20 mouse cellular contexts compared by ENCODE assay signal in the genomic region with DNA sequence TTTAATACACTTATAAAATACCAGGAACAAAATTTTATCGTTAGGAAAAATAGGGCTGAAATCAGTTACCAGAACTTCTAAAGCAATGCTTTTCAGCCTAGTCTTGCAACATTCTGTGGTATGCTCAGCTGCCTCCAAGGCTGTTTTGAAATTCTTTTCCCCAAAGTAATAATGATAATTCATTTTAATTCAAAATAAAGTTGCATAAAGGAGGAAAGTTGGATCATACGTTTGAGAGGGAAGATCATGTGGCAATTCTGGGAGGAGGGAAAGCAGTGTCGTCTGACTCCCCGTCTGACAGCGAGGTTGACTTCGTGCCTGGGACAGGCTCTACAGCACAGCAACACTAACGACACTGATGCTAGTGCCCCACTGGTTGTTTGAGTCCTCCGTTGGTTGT.
DNase-seq lines count a peak whose midpoint lies in the region; ATAC-seq and TF ChIP-seq lines count a peak whose summit lies in the region.
"Had no signal": no experiment of that assay in that cellular context is flagged by ENCODE, and none has a peak within 500 bp of the region (broad histone marks: within the 10 kb centered on the region; RNA-seq: fewer than 3 reads in every experiment).

No protein-coding gene starts in this region.

- no peak overlapping the region for H3K4me2 ChIP-seq in forebrain, embryonic 13.5 days
- H3K4me2 ChIP-seq: embryonic facial prominence, embryonic 13.5 days; forebrain, embryonic 12.5 days; heart, embryonic 13.5 days; limb, embryonic 12.5 days; liver, embryonic 15.5 days; neural tube, embryonic 15.5 days; stomach, embryonic 15.5 days had no signal

- ATAC-seq in forebrain, embryonic 13.5 days: no peak
- ATAC-seq: inflammation-experienced regulatory T-cells, adult 6 months had no signal

- 86% methylated on average over 8 of the region's 8 CpGs for WGBS in forebrain, embryonic 13.5 days

- H3K27ac ChIP-seq in embryonic fibroblast, embryonic 13.5 days (ENCODE audit: insufficient read depth, low read length): peak overlapping the region; percentile 69
- H3K27ac ChIP-seq in forebrain, embryonic 13.5 days: no peak overlapping the region
- H3K27ac ChIP-seq: embryonic facial prominence, embryonic 13.5 days; forebrain, embryonic 12.5 days; heart, embryonic 13.5 days; layer of hippocampus, adult 2 months; left cerebral cortex, adult 2 months; limb, embryonic 12.5 days; liver, embryonic 15.5 days; midbrain, embryonic 10.5 days; neural tube, embryonic 15.5 days; stomach, embryonic 15.5 days had no signal

- no peak overlapping the region for H3K4me3 ChIP-seq in embryonic fibroblast, embryonic 13.5 days (ENCODE audit: insufficient read depth, low read length)
- H3K4me3 ChIP-seq in forebrain, embryonic 13.5 days: no peak overlapping the region
- H3K4me3 ChIP-seq: embryonic facial prominence, embryonic 13.5 days; forebrain, embryonic 12.5 days; heart, embryonic 13.5 days; layer of hippocampus, adult 2 months; left cerebral cortex, adult 2 months; limb, embryonic 12.5 days; liver, embryonic 15.5 days; midbrain, embryonic 10.5 days; neural tube, embryonic 15.5 days; stomach, embryonic 15.5 days had no signal

- TF ChIP-seq POLR2A in embryonic fibroblast, embryonic 13.5 days (IDR thresholded peaks at IDR 0.05; ENCODE audit: low read depth, low read length): no peak

- no peaks in the 10 kb centered on the region for H3K9me3 ChIP-seq in forebrain, embryonic 13.5 days (replicated peaks)
- H3K9me3 ChIP-seq: embryonic facial prominence, embryonic 13.5 days; forebrain, embryonic 12.5 days; limb, embryonic 12.5 days; liver, embryonic 15.5 days; midbrain, embryonic 10.5 days; neural tube, embryonic 15.5 days; stomach, embryonic 15.5 days had no signal

- peaks cover 3% of the 10 kb centered on the region; the same call in 1 of the 2 replicates for H3K4me1 ChIP-seq in embryonic fibroblast, embryonic 13.5 days (ENCODE audit: control insufficient read depth, insufficient read depth, low read length)
- H3K4me1 ChIP-seq in forebrain, embryonic 13.5 days: no peaks in the 10 kb centered on the region
- H3K4me1 ChIP-seq: embryonic facial prominence, embryonic 13.5 days; forebrain, embryonic 12.5 days; liver, embryonic 15.5 days; midbrain, embryonic 10.5 days; neural tube, embryonic 15.5 days; stomach, embryonic 15.5 days had no signal

- no peaks in the 10 kb centered on the region for H3K36me3 ChIP-seq in forebrain, embryonic 13.5 days (ENCODE audit: poor library complexity, severe bottlenecking)
- H3K36me3 ChIP-seq: embryonic facial prominence, embryonic 13.5 days; forebrain, embryonic 12.5 days; heart, embryonic 13.5 days; limb, embryonic 12.5 days; liver, embryonic 15.5 days; midbrain, embryonic 10.5 days; neural tube, embryonic 15.5 days; stomach, embryonic 15.5 days had no signal

- peak; percentile 48 to 85 for DNase-seq in adrenal gland, adult (ENCODE audit: inconsistent age in 2 of 2, low spot score in 1 of 2)
- DNase-seq in adrenal gland, adult 18-20 months (ENCODE audit: low spot score in 2 of 2): no peak
- peak; percentile 76 for DNase-seq in NIH3T3 (ENCODE audit: low read depth)
- DNase-seq in lung, postnatal 25 days (ENCODE audit: low spot score): peak; percentile 10
- no peak for DNase-seq in frontal cortex, postnatal 36 days (ENCODE audit: low spot score in 2 of 2)
- DNase-seq in cerebellum, adult 11-12 months: no peak
- DNase-seq: cerebellum, adult 18-20 months had no signal

- H3K27me3 ChIP-seq in forebrain, embryonic 13.5 days: no peaks in the 10 kb centered on the region
- H3K27me3 ChIP-seq: embryonic facial prominence, embryonic 13.5 days; forebrain, embryonic 12.5 days; heart, embryonic 13.5 days; limb, embryonic 12.5 days; liver, embryonic 15.5 days; neural tube, embryonic 15.5 days; stomach, embryonic 15.5 days had no signal

- no peak overlapping the region for H3K9ac ChIP-seq in forebrain, embryonic 13.5 days
- H3K9ac ChIP-seq: embryonic facial prominence, embryonic 13.5 days; forebrain, embryonic 12.5 days; heart, embryonic 13.5 days; limb, embryonic 12.5 days; liver, embryonic 15.5 days; neural tube, embryonic 15.5 days; stomach, embryonic 15.5 days had no signal

- TF ChIP-seq CTCF in embryonic fibroblast, embryonic 13.5 days (IDR thresholded peaks at IDR 0.05; ENCODE audit: borderline replicate concordance, insufficient read depth, low read length): no peak

Comparison
In these comparisons a context has a peak if more than half of its experiments do, and no peak if none do; other contexts are left out.
1. DNase-seq: peak in adrenal gland, adult (2 of 2), NIH3T3 (single experiment) and lung, postnatal 25 days (single experiment); none in adrenal gland, adult 18-20 months (0 of 2), frontal cortex, postnatal 36 days (0 of 2) and cerebellum, adult 11-12 months (single experiment).